Mouse (Mus musculus) cerebellum, adult 18-20 months (tissue): ENCODE measurements at regions not wholly inside any gene's neighbourhood (a gene's known extent, or its start where the extent isn't known, plus 50 kb on each side); places are given as distances from the start of the nearest gene placed in this dataset.

Source experiments
- DNase-seq, 2 experiments: peaks; one replicate each; pipeline ENCODE4 v3.0.0; 2021

DNA sequence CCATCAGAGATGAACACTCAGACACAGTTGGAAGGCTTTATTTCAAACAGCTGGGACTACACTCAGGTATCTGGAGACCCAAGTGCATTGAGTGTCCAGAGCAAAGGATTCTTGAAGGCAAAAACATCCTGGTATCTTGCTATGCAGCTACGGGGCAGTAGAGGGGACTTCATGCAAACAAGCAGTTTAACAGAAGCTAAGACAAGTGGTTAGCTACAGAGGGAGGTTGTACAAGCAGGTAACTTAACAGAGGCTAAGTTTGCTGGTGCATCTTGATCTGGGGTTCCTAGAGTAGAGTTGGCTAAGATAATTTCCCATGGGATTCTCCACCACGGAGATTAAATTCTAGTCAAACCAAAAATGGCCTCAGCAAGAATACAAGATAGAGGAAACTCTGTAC lies 145.5 kb upstream of the Zfp618 start:
- DNase-seq, result no peak

DNA sequence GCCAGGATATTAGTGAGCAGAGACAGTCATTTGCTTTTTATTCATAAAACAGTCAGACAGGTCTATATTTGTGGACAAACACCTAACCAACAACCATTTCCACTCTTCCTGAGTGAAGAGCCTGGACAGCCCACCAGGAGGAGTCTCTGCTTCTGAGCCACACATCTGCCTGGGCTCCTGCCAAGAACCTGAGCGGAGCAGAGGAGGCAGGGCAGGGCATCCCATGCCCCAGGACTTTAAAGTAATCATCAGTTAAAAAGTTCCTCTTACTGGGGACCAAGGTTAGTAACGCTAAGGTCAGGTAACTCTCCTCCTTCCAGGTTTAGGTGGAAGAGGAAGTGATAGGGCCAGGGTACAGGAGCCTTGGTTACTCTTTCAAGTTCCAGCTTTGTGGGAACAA lies 144.1 kb upstream of the Zfp618 start:
- DNase-seq, result no peak

DNA sequence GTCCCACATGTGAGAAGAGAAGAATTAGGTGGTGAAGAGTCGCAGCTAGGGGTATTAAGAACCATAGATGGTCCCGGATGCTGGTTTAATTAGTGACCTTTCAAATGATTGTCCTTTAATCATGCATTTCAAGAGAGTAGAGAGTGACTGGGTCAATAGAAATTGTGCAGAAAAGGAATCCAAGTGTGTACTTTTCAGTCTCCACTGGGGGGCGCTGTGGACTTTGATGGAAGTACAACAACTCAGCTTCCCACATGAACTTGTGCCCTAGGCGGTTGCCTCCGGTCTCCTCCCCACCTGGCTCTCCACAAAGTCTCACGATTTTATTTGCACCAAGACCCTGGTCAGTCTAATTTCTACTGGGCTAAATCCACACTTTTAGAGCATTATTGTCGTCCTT lies 142.8 kb upstream of the Zfp618 start:
- DNase-seq, result peak; percentile 25 to 44

DNA sequence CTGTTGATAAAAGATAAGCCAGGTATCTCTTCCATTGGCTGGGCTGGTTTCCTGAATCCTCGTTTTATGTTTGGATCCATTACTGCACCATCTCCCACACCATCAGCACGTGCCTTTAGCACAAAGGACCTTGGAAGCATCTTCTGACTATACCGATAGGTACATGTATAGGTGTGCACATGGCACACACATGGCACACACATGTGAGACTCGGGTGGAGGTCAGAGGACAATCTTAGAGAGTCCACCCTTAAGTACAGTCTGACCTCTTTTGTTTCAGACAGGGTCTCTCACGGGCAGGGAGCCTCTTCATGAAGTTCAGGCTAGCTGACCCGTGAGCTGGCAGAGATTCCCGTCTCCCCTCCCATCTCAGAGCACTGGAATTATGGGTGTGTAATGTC lies 142.3 kb upstream of the Zfp618 start:
- DNase-seq, result no peak

DNA sequence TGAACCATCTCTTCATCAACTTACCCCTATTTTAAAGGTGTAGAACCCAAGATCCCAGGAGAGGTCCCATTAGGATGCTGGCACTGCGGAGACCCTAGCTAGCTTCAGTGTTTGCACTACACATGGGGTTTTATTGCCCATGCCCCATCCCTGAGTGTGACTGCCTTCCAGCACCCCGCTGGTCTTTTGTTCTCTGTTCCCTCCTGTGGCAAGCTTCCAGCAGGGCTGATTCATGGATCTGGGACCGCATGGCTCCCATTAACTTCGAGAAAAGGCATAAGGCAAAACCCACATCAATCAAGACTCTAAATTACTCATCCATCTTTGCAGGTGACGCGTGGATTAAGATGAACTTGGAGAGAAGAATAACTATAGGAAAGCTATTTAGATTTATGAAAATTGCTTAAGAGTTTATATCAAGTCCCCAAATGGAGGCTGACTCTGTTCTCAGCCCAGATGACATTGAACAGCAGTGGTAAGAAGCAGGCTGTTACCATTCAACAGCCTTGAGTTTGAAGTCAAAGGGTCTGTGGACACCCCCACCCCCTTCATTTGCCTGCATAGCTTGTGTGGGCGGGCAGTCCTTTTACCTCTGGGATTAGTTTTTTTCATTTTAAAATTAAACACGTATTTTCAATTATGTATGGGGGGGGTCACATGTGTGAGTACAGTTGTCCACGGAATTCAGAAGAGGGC lies 141.7 kb upstream of the Zfp618 start:
- peak in 1 of 2 experiments; percentile 11 for DNase-seq

DNA sequence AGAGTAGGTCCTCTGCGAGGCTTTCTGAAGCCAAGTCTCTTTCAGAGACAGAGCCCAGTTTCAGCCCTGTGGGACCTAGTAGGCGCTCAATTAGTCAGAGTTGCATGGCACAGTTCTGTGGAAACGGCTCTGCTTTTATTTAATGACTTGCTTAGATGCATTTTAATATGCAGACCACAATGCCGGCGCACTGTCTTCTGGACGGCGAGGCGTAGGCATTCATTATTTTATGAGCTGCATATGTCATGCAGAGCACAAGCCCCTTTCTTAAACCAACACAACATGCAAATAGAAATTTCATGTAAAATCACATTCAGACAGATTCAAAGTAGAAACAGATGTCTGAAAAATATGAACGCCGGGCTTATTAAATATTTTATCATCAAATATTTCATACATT lies 140.8 kb upstream of the Zfp618 start:
- DNase-seq, result no peak

DNA sequence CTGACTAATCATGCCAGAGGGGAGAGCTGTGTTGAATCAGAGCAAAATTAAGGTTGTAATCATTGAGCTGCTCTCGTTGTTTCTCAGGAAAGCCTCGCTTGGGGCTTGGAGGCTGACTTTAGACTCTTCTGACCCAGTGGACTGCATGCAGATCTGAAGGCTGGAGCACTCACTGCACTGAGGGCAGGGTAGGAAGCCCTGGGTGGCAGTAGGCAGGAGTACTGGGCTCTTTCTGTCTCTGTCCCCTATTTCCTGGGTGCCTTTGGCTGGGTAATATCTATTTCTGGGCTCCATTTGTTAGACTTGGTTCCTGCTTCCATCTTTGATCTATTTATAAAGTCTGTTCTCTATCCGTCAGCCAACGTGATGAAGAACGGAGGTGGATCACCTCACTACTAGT lies 140.1 kb upstream of the Zfp618 start:
- no peak for DNase-seq

DNA sequence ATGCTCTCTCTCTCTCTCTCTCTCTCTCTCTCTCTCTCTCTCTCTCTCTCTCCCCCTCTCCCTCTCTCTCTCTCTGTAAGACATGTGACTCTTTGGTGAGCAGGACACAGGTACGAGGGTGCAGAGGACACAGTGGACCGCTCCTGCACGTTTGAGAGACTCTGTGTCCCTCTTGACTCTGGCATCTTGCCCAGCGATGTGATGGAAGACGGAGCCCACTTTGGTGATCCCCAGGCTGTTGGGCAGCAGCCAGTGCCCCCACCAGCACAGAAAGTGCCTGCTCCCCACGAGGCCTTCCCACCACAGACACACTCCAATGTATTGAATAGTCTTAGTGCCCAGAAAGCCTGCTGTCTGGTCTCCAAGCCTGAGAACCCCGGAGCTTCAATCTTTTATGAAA lies 136.4 kb upstream of the Zfp618 start:
- peak in 1 of 2 experiments; percentile 7 for DNase-seq

DNA sequence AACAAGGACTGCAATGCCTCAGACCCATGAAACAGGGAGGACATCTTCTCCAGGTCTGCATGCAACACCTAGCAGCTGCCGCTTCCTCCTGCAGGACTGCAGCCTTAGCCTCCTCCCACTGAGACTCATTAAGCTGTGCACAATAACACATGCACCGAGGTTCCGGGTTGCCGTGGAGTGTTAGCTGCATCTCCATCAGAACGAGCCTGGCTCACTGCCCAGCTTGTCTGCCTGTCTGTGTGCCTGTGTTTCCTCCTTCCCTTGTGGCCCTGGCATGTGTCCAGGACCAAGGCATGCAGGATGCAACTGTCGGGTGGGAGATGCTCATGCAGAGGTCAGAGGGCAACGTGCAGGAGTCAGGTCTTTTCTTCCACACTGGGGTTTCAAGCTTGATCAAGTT lies 131.4 kb upstream of the Zfp618 start:
- DNase-seq, result no peak

DNA sequence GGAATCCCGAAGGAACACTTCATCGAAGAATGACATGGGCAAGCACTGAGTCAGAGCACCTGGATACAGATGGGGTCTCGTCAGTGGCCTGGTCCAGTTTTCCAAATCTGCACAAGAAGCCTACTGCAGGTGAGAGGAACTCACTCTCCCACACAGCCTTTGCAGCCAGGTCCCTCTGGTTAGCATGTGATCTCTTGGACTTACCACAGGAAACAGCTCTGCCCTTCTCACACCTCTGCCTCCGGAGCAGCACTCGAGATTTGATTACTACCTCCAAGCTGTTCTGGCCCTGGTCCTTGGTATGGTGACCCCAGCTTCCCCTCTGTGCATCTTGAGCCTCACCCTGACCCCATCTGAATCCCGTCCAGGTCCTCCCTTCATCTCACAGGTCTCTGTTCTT lies 128.5 kb upstream of the Zfp618 start:
- no peak for DNase-seq

DNA sequence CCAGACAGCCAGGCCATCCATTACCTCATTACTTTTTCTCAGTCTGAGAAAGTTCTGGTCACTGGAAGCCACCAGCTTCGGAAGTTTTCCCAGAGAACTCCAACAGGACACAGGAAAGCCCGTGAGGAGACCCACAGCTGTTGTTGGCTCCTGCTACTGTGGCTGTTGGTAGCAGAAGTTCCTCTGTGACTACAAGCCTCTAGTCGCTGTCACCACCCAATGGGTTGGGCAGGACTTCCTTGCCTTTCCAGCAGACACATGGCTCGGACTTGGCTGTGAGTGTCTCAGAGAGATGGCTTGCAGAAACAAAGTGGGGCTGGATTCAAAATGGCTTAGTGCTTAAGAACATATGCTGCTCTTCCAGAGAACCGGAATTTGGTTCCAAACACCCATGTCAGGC lies 114.8 kb upstream of the Zfp618 start:
- no peak for DNase-seq

DNA sequence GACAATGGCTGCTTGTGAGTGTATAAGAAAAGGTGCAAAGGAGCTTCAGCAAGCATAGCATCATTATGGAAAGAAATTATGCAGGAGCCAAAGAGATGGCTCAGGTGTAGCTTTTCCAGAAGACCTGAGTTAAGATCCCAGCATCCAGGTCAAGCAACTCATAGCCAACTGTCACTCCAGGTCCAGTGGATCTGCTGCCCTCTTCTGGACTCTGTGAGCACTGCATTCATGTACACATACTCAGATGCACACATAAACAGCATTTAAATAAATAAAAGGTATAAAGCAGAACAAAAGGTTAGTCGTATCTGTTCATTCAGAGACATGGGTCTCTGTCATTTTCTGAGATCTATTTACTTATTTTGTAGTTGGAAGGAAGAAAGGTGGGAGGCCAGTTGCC lies 112.0 kb upstream of the Zfp618 start:
- DNase-seq, result no peak

DNA sequence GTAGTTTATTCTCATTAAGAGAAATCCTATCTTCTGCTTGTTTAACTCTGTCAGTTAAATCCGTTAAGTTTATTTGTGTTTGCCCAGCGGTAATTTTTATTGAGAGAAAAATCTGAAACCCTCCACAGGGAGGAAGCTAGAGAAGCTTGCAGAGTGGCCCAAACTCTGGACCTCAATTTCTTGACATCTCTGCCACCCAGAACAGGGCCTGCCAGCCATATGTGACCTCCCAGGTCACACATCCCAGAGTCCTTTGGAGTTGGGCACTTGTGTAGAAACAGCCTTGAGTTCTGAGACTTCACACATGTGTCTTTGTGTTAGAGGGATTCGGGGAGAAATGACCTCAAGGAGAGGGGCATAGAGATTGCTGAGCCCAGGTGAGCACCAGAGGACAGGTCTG lies 109.0 kb upstream of the Zfp618 start:
- DNase-seq, result no peak

DNA sequence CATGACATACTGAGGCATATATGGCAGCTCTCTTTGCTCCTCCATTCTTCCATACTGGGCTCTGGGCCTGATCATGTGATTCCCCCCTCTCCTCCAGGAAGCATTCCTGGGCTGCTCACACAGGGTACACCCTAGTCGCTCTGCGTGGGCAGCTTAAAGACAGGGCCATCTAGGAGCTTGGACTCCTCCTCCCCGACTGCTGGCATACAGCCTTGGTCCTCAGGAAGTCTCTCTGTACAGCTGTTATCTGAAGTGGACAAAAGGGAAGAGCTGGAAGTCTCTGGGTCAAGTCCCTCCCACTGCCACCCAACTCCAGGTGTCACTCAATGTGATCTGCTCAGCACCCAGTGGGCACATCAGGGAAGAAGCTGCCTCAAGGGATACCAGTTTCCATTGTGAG lies 102.6 kb upstream of the Zfp618 start:
- DNase-seq, result no peak

DNA sequence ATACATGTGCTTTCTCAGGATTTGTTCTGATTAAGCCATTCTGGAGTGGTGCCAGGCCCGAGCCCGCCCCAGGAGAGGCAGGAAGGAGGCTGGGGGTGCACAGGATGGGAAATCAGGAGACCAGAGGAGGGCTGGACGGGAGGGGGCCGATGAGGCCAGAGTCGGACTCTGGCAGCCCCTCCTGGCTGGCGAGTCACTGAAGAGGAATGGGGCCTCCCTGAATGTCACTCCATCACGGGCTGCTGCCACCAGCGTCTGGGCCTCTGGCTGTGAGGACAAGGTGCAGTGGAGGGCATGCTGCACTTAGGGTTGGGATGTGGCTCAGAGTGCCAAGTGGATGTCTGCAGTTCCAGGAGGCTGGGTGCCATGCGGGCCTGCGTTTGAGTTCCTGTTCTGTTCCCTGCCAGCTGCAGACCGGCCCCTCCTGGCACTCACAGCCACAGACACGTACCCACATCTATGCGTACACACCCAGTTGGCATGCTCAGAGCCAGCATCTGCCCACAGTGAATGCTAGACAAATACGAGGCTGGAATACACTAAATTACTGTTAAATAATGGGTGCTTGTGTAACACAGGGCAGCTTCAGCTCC lies 94.9 kb upstream of the Zfp618 start:
- DNase-seq, result no peak

DNA sequence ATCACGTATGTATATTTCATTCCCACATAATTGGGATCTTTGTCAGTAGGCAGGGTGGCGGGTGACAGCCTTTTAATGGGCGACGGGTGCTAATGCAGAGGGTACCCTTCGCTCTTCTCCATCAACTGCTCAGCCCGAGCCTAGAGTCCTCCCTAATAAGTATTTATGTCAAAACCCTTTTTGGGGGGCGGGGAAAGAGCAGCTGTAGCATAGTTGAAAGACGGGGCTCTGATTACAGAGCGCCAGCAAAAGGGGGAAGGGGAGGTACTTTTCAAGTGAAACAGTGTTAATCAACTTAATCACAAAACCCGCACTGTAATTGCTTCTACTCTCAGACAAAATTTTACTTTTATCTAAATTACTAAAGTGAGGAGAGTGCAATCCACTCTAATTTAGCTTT lies 92.8 kb upstream of the Zfp618 start:
- no peak for DNase-seq

DNA sequence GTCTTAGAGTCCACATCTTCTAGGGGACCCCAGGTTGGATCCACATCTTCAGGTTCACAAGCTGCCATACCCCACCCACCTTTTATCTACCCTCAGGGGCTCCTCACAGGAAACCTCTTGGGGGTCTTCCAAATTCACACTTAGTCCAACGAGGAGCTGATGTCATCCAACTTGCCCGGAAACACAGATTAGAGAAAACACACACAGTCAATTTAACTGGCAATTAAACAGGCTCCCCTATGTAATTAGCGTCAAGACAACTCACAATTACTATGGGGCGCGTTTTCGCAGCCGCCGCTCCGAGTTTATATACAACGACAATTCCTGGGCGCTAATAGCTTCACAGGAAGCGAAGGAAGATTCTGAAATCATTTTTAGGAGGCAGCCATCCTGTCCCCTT lies 91.4 kb upstream of the Zfp618 start:
- no peak for DNase-seq

DNA sequence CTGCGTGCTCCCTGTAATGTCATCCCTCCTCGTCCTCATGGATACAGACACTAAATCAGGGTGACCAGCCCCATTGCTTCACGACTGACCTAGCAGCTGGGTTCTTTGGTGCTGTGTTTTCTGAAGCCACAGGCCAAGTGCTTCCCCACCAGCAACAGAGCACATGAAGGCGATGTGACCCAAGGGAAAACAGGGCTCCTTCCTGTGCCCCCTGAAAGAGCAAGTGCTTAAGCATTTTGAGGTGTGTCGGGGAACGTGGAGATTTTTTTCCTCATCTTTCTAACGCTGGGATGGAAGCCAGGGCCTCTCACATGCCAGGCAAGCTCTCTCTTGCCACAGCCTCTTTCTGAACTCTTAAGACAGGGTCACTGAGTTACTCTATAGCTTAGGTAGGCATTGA lies 87.3 kb upstream of the Zfp618 start:
- DNase-seq, result no peak

DNA sequence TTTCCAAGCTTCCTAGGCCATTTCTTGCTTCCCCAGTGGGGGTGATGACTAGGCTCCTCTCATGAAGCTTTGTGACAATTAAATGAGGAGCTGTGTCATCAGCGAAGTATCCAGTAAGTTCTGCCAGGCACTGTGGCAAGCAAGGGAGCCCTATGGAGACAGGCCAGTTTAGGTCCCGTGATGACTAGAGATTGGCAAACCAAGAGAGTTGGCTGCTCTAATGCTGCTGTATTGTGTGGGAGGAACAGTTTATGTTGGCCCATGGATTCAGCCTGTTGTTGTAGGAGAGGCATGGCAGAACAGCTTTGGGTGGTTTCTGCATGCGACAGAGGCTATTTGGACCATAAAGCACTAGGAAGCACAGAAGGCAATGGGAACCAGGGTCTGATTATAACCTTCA lies 86.4 kb upstream of the Zfp618 start:
- no peak for DNase-seq

DNA sequence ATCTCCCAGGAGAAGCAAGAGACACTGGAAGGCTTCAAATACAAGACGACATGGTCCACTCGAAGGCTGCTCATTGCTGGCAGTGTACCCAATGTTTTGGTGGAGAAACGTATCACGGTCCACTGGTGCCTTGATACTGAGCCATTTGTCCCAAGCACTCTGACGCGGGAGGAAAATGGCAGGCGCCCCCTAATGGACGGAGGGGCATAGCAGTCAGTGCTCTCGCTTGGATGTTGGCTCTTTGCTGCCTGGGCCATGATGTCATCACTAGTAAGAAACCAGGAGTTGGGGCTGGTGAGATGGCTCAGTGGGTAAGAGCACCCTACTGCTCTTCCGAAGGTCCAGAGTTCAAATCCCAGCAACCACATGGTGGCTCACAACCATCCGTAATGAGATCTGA lies 83.5 kb upstream of the Zfp618 start:
- no peak for DNase-seq

DNA sequence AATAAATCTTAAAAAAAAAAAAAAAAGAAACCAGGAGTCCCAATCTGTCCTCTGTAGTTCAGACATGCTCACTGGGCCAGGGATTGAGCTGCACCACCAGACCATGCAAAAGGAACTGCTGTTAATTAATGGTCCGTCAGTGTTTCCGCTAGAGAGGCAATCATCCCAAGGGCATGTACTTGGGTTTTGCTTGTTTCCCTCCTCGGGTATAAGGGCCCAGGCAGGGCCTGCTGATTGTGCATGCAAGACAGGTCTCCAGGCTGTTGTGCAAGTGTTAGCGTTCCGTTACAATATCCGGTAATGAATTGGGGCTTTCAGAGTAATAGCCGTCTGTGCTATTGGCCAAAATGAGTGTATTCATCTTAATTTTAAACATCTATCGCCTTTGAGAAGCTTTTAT lies 83.1 kb upstream of the Zfp618 start:
- no peak for DNase-seq

DNA sequence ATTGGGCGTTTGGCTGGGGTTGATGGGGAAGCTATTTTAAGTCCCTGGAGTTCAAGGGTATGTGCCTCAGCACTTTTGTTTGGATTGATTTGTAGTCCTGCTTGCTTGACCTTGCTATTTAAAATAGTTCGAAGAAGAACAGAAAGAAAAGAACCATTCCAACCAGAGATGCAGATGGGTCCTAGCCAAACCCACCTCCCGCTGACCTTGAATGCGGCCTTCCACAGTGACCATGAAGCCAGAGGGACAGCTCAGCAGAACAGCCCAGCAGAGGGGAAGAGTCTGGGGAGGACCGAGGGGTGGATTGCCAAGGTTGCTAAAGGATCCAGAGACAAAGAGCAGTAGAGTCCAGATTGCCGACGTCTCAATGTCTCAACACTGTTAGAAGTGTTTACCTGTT lies 76.6 kb upstream of the Zfp618 start:
- no peak for DNase-seq

DNA sequence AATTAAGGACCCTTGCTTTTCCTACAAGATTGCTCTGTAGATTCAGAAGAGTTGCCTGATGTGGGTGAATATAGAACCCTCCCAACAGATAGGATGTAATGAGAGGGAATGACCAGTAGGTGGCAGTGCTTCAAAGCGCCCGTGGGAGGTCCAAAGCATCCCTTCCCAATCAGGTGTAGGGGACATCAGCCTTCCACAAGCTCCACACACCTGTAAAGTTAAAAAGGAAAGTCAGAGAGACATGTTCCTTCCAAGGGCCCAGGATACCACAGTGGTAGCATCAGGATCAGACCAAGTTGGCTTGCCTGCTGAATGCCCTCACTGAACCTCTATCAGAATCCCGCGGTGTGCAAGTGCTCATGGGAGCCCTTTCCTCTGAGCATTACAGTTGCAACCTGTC lies 75.7 kb upstream of the Zfp618 start:
- DNase-seq, result peak; percentile 15 to 26

DNA sequence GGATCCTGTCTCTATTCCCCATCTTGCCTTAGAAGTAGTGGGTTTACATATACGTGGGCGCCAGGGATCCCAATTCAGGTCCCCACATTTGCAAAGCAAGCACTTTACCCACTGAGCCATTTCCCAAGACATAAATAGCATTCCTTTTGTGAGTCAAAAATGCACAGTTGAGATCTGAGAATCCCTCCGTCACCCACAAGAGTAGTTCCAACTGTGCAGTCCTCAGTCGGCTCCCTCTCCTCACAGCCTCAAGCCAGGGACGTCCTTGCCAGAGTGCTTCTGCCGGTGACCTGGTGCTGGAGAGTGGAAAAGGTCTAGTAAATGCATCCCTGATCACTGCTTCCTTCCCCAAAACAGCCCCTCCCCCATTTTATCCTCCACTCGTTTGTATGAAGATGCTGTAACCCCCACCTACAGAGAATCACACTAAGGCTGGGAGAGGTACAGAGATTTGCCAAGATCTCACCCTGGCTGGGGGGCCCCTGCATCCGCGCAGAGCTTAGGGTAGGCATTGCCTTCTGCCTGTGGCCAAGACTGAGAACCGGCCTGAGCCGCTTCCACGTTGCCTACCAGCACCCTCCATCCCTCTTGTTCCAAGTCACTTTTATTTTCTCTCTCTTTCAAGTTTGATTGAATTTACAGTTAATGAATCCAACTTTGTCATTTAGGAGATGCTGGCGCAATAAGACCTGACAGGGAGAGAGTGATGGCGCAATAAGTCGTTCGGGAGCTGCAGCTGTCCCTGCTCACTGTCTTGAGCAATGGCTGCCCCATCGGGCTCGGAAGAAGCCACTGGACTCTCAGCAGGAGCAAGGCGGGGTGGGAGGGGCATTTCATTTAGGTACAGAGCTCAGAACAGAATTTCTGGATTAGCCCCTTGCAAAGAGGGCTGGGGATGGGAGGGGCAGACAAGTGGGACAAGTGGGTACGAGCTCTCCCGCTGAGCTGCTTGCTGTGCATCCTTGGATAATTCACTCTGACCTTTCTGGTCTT lies 74.5 kb upstream of the Zfp618 start:
- no peak for DNase-seq
